Mouse (Mus musculus): ENCODE data around the gene Pigr. TPM values are rescaled to one million over a fixed set of nuclear protein-coding genes. Genes with fewer than 3 reads are reported as not detected.

Pigr gene
- polyA plus RNA-seq (2012; ENCODE audit: low replicate concordance): not detected in 2 replicates

GRCm38 (mm10) chr1:130826448-130826847 is at the start of gene Pigr:
TSS of gene Pigr (plus strand) at chr1:130826684.

GRCm38 (mm10) chr1:130800602-130801001 is 25.9 kb upstream of the Pigr start, which contains the start of gene Fcamr:
TSS of gene Fcamr (plus strand) at chr1:130800902.

GRCm38 (mm10) chr1:130865541-130866221 is 39.2 kb downstream of the Pigr start, which contains the start of gene Fcmr:
TSS of gene Fcmr (plus strand) at chr1:130865669.

DNA sequence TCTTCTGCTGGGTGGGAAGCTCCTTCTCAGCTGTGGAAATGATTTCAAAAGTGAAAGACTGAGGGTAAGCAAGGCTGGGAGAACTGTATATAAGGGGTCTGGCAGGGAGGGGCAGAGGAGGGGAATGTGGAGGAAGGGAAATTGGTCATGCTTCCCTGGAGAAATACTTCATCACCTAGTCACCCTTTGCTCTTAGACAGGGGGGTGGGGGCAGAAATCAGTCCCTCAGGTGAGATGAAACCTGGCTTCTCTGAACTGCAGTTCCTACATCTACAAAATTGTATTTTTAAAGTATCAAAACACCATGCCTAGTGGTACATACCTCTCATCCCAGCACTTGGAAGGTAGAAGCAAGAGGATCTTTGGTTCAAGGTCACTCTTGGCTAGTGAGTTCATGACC is 60.9 kb downstream of the Pigr start, which contains the start of gene Il24:
Gene Il24 (minus strand): TSS at position 101 of the 400 bp plus-strand sequence.

Other genes with a start within 250 kb of the Pigr start
- gene Zp3r, start 197.1 kb upstream of the Pigr start, polyA plus RNA-seq (2012; ENCODE audit: low replicate concordance): not detected in 2 replicates
- gene C4bp, start 165.1 kb upstream of the Pigr start, polyA plus RNA-seq (2012; ENCODE audit: low replicate concordance): 0.12 TPM in 1 of 2 replicates, not detected in the other
- gene Gm29427, start 110.9 kb upstream of the Pigr start, polyA plus RNA-seq (2012; ENCODE audit: low replicate concordance): not detected in 2 replicates
- 1.2 and 4.8 TPM in 2 replicates for gene Yod1, start 109.4 kb upstream of the Pigr start, polyA plus RNA-seq (2012; ENCODE audit: low replicate concordance)
- gene Pfkfb2, start 97.4 kb upstream of the Pigr start, polyA plus RNA-seq (2012; ENCODE audit: low replicate concordance): 0.35 and 6.2 TPM in 2 replicates
- 11.0 and 12.3 TPM in 2 replicates for gene AA986860, start 94.7 kb upstream of the Pigr start, polyA plus RNA-seq (2012; ENCODE audit: low replicate concordance)
- gene Fcamr, start 25.8 kb upstream of the Pigr start, polyA plus RNA-seq (2012; ENCODE audit: low replicate concordance): not detected in 2 replicates
- gene Fcmr, start 39.0 kb downstream of the Pigr start, polyA plus RNA-seq (2012; ENCODE audit: low replicate concordance): 557 and 1,286 TPM in 2 replicates
- gene Il24, start 60.8 kb downstream of the Pigr start, polyA plus RNA-seq (2012; ENCODE audit: low replicate concordance): not detected in 2 replicates
- gene Il20, start 84.8 kb downstream of the Pigr start, polyA plus RNA-seq (2012; ENCODE audit: low replicate concordance): not detected in 2 replicates
- not detected in 2 replicates for gene Il19, start 113.4 kb downstream of the Pigr start, polyA plus RNA-seq (2012; ENCODE audit: low replicate concordance)
- not detected in 2 replicates for gene Il10, start 193.2 kb downstream of the Pigr start, polyA plus RNA-seq (2012; ENCODE audit: low replicate concordance)